ENCODE assay signal across 8 mouse cellular contexts in the genomic region with DNA sequence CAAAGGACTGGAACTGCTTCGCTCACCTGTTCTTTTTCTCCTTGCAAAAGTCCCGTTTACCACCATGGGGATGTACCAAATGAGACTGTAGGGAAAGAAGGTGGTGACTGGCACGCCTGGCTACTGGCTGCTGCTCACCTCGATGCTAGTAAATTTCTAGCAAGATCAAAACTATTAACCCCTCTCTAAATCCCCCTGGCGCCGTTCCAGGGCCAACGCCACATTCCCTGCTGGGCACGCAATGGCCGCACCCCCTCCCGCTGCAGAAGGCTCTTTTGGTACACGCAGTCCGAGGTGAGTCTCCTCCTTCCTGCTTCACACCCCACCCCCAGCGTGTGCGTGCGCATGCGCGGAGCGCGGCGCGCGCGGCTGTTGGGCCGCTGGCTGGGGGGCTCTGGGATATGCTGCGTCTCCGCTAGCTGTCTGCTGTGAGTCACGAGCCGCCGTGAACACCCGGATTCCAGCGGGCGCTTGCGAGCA. TPM values are rescaled to one million over a fixed set of nuclear protein-coding genes. Genes with fewer than 3 reads are reported as not detected.
DNase-seq lines count a peak whose midpoint lies in the region; ATAC-seq and TF ChIP-seq lines count a peak whose summit lies in the region.

No protein-coding gene starts in this region.

- TF ChIP-seq CTCF in intestine, postnatal 0 days (IDR thresholded peaks at IDR 0.05; ENCODE audit: low read depth), result no peak

- H3K9me3 ChIP-seq in intestine, postnatal 0 days (ENCODE audit: control insufficient read depth), result no peaks in the 10 kb centered on the region
- peaks cover 3% of the 10 kb centered on the region; the same call in 1 of the 2 replicates for H3K9me3 ChIP-seq in midbrain, embryonic 10.5 days (replicated peaks)

- peak; percentile 84 for DNase-seq in adrenal gland, adult 8-10 months
- DNase-seq in embryo, embryonic 9.5 days (ENCODE audit: extremely low spot score), result peak; percentile 84
- peak; percentile 57 to 79 for DNase-seq in gastrocnemius, postnatal 4 days (ENCODE audit: low spot score in 2 of 2)
- DNase-seq in left cerebral cortex, postnatal 36 days (ENCODE audit: low spot score in 2 of 2), result peak; percentile 77 to 86
- peak; percentile 83 for DNase-seq in midbrain, embryonic 10.5 days (ENCODE audit: low spot score)
- DNase-seq in right cerebral cortex, postnatal 36 days (ENCODE audit: low spot score in 2 of 2), result peak; percentile 77 to 80
- peak; percentile 79 to 81 for DNase-seq in urinary bladder, postnatal 4 days (ENCODE audit: low spot score in 2 of 2)

- H3K27ac ChIP-seq in intestine, postnatal 0 days (ENCODE audit: low read depth, low read length), result peak overlapping the region; percentile 91
- H3K27ac ChIP-seq in midbrain, embryonic 10.5 days (replicated peaks), result peak overlapping the region; percentile 94

- no peaks in the 10 kb centered on the region for H3K27me3 ChIP-seq in intestine, postnatal 0 days (replicated peaks; ENCODE audit: control insufficient read depth, insufficient read depth, low read length)
- H3K27me3 ChIP-seq in midbrain, embryonic 10.5 days (ENCODE audit: low read depth, poor library complexity, severe bottlenecking), result no peaks in the 10 kb centered on the region

- no peaks in the 10 kb centered on the region for H3K36me3 ChIP-seq in intestine, postnatal 0 days (ENCODE audit: control insufficient read depth, insufficient read depth)
- peaks cover 27% of the 10 kb centered on the region for H3K36me3 ChIP-seq in midbrain, embryonic 10.5 days

- peak overlapping the region; percentile 86 for H3K9ac ChIP-seq in intestine, postnatal 0 days (ENCODE audit: low read depth, low read length)

- WGBS in intestine, postnatal 0 days, result 19% methylated on average over 33 of the region's 33 CpGs
- WGBS in midbrain, embryonic 10.5 days, result 21% methylated on average over 30 of the region's 33 CpGs

- H3K4me1 ChIP-seq in intestine, postnatal 0 days (replicated peaks; ENCODE audit: control insufficient read depth, insufficient read depth, low read length), result no peaks in the 10 kb centered on the region
- H3K4me1 ChIP-seq in midbrain, embryonic 10.5 days, result peaks cover 18% of the 10 kb centered on the region

- peak overlapping the region; percentile 68 for H3K4me3 ChIP-seq in intestine, postnatal 0 days (ENCODE audit: low read depth, low read length)
- peak overlapping the region; percentile 68 for H3K4me3 ChIP-seq in midbrain, embryonic 10.5 days

- ATAC-seq in intestine, postnatal 0 days, result peak; percentile 86

- peak overlapping the region; percentile 69 for H3K4me2 ChIP-seq in intestine, postnatal 0 days (replicated peaks; ENCODE audit: low read depth)

- intact Hi-C loops in left cerebral cortex, postnatal 36 days (cut with DNase I), result no loop called here

RNA-seq across cellular contexts. Expression of a gene that starts 0.4 kb away (rescaled TPM):
- total RNA-seq in adrenal gland, adult 8-10 months (2022), result 100 to 1,000 TPM; 143 to 182 (median 161) TPM
- total RNA-seq in gastrocnemius, postnatal 4 days (2021), result 100 to 1,000 TPM; 144 to 145 TPM
- 50.0 and 51.6 TPM in 2 replicates for polyA plus RNA-seq in intestine, postnatal 0 days (2015; fragmentation: Nextera tagmentation; extraction: Ambion mirVana)
- total RNA-seq in left cerebral cortex, postnatal 36 days (2021), result 100 to 1,000 TPM; 265 to 299 TPM
- 117 and 129 TPM in 2 replicates for polyA plus RNA-seq in midbrain, embryonic 10.5 days (2016; fragmentation: Nextera tagmentation; extraction: Ambion mirVana)

RNA-seq across cellular contexts. Expression of a gene that starts 15.6 kb away (rescaled TPM):
- total RNA-seq in adrenal gland, adult 8-10 months (2022), result 10 to 100 TPM; 35.6 to 56.0 (median 46.1) TPM
- 10 to 100 TPM; 19.6 to 23.3 TPM for total RNA-seq in gastrocnemius, postnatal 4 days (2021)
- 3.8 and 4.1 TPM in 2 replicates for polyA plus RNA-seq in intestine, postnatal 0 days (2015; fragmentation: Nextera tagmentation; extraction: Ambion mirVana)
- 100 to 1,000 TPM; 100 to 114 TPM for total RNA-seq in left cerebral cortex, postnatal 36 days (2021)
- 66.8 and 80.9 TPM in 2 replicates for polyA plus RNA-seq in midbrain, embryonic 10.5 days (2016; fragmentation: Nextera tagmentation; extraction: Ambion mirVana)

RNA-seq across cellular contexts. Expression of a gene that starts 30.0 kb away (rescaled TPM):
- total RNA-seq in adrenal gland, adult 8-10 months (2022), result 100 to 1,000 TPM; 423 to 601 (median 476) TPM
- 100 to 1,000 TPM; 200 to 208 TPM for total RNA-seq in gastrocnemius, postnatal 4 days (2021)
- polyA plus RNA-seq in intestine, postnatal 0 days (2015; fragmentation: Nextera tagmentation; extraction: Ambion mirVana), result 77.1 and 79.7 TPM in 2 replicates
- 100 to 1,000 TPM; 334 to 347 TPM for total RNA-seq in left cerebral cortex, postnatal 36 days (2021)
- polyA plus RNA-seq in midbrain, embryonic 10.5 days (2016; fragmentation: Nextera tagmentation; extraction: Ambion mirVana), result 261 and 308 TPM in 2 replicates

Comparison
In these comparisons a context has a peak if more than half of its experiments do, and no peak if none do; other contexts are left out.
1. Peak in every context shown above with its lines: DNase-seq, ATAC-seq, H3K4me3 ChIP-seq and H3K27ac ChIP-seq.